Mouse (Mus musculus): ENCODE measurements at regions not wholly inside any gene's neighbourhood (a gene's known extent, or its start where the extent isn't known, plus 50 kb on each side); places are given as distances from the start of the nearest gene placed in this dataset.

- no peak for TF ChIP-seq POLR2A (IDR thresholded peaks at IDR 0.05; ENCODE audit: low read depth, low read length)
- TF ChIP-seq CTCF (IDR thresholded peaks at IDR 0.05; ENCODE audit: borderline replicate concordance, insufficient read depth, low read length) = no peak
Measured at GRCm38 (mm10) chr1:163607701-163608100, 117.3 kb downstream of the Mettl11b start.
